Mouse (Mus musculus) cerebellum, adult 2 months (tissue): Measurements from ENCODE around the gene Yaf2. TPM values are rescaled to one million over a fixed set of nuclear protein-coding genes. Genes with fewer than 3 reads are reported as not detected.
A peak's percentile ranks its signal among the peaks of the same experiment; 100 is the strongest.
"Not testable (repeated sequence)": the region's sequence is repeated elsewhere in the genome, so short reads cannot be mapped to it uniquely, and the experiment has no call there.

Experiments
- DNase-seq, 2 experiments: peaks; one replicate each; pipeline ENCODE4 v3.0.0; 2021
- H3K27ac ChIP-seq: fragments of 200-500 bp; 2 replicates; pipeline ENCODE4 v1.5.1; 2012; ENCODE audit warnings: low read length, control low read depth, inconsistent platforms; ENCODE audit not compliant: insufficient read depth
- H3K27me3 ChIP-seq: fragments of 200-500 bp; 2 replicates; pipeline ENCODE4 v1.6.1; 2012; ENCODE audit warnings: inconsistent platforms, mild to moderate bottlenecking, low read length, moderate library complexity; ENCODE audit not compliant: control insufficient read depth, insufficient read depth
- H3K4me1 ChIP-seq: fragments of 200-500 bp; 2 replicates; pipeline ENCODE4 v1.6.1; 2011; ENCODE audit warnings: low read length; ENCODE audit not compliant: control insufficient read depth, insufficient read depth
- H3K4me3 ChIP-seq: fragments of 200-500 bp; replicated peaks from 2 replicates; pipeline ENCODE3; 2011; ENCODE audit warnings: mild to moderate bottlenecking, low read depth, low read length, control low read depth; ENCODE audit not compliant: insufficient read depth
- CTCF ChIP-seq: fragments of 200-500 bp; IDR thresholded peaks from 2 replicates; pipeline ENCODE4 v1.5.1; 2011; ENCODE audit warnings: low read depth, mild to moderate bottlenecking, control low read depth, low read length, moderate library complexity, borderline replicate concordance; ENCODE audit not compliant: insufficient read depth
- POLR2A ChIP-seq: fragments of 200-500 bp; IDR thresholded peaks from 2 replicates; pipeline ENCODE4 v1.6.1; 2011; ENCODE audit warnings: low read length, control low read depth, borderline replicate concordance; ENCODE audit not compliant: insufficient read depth
- WGBS: fragments of 180-500 bp; shearing (Covaris S2); methylation state at CpG from one replicate; pipeline ENCODE4 v1.1.7; 2018; 5-methylcytosine and 5-hydroxymethylcytosine counted together
- polyA plus RNA-seq: library from polyadenylated mRNA; depleted of rRNA; stranded (reverse); fragments of >200 nt; gene quantifications from 2 replicates; pipeline ENCODE4 v1.2.3, GENCODE M21; 2012; rRNA removed

Yaf2 gene
- polyA plus RNA-seq, 1 experiment = 95.5 TPM

GRCm38 (mm10) chr15:93262274-93262673, 74.5 kb downstream of the Yaf2 start:
- no peaks in the 10 kb centered on the region for H3K27me3 ChIP-seq
- no peak overlapping the region for H3K4me3 ChIP-seq
- peaks cover 5% of the 10 kb centered on the region for H3K4me1 ChIP-seq
- no peak overlapping the region for H3K27ac ChIP-seq
- TF ChIP-seq CTCF (no peak), POLR2A (no peak)
- no peak for DNase-seq
- 92% methylated on average over 5 of the region's 5 CpGs for WGBS

- 59% methylated on average over 8 of the region's 8 CpGs for WGBS
- no peak overlapping the region for H3K27ac ChIP-seq
- no peaks in the 10 kb centered on the region for H3K27me3 ChIP-seq
- TF ChIP-seq POLR2A (no peak), CTCF (no peak)
- H3K4me1 ChIP-seq = no peaks in the 10 kb centered on the region
- no peak for DNase-seq
- H3K4me3 ChIP-seq = no peak overlapping the region
Observed at GRCm38 (mm10) chr15:93259933-93260332, 76.8 kb downstream of the Yaf2 start.

- Histone ChIP-seq H3K4me3 (no peak overlapping the region), H3K27ac (no peak overlapping the region), H3K27me3 (no peaks in the 10 kb centered on the region), H3K4me1 (no peaks in the 10 kb centered on the region)
- 92% methylated on average over 10 of the region's 10 CpGs for WGBS
- no peak for DNase-seq
- no peak for TF ChIP-seq POLR2A
- no peak for TF ChIP-seq CTCF
Observed at GRCm38 (mm10) chr15:93255295-93255694, 81.4 kb downstream of the Yaf2 start.

- DNase-seq = no peak
- H3K27ac ChIP-seq = no peak overlapping the region
- no peak overlapping the region for H3K4me3 ChIP-seq
- H3K4me1 ChIP-seq = peaks cover 4% of the 10 kb centered on the region
- TF ChIP-seq POLR2A (no peak), CTCF (no peak)
- H3K27me3 ChIP-seq = no peaks in the 10 kb centered on the region
- WGBS = 84% methylated on average over 8 of the region's 8 CpGs
Observed at GRCm38 (mm10) chr15:93253172-93253571, 83.6 kb downstream of the Yaf2 start.

GRCm38 (mm10) chr15:93252396-93252795, 84.3 kb downstream of the Yaf2 start:
- Histone ChIP-seq H3K4me3 (no peak overlapping the region), H3K4me1 (peaks cover 4% of the 10 kb centered on the region), H3K27ac (no peak overlapping the region), H3K27me3 (no peaks in the 10 kb centered on the region)
- no peak for DNase-seq
- 95% methylated on average over 6 of the region's 6 CpGs for WGBS
- TF ChIP-seq POLR2A (no peak), CTCF (no peak)

- TF ChIP-seq CTCF (peak; percentile 16; the same call in 1 of the 2 replicates), POLR2A (no peak)
- Histone ChIP-seq H3K27ac (no peak overlapping the region), H3K4me1 (peaks cover 4% of the 10 kb centered on the region), H3K4me3 (no peak overlapping the region), H3K27me3 (no peaks in the 10 kb centered on the region)
- WGBS = 58% methylated on average over 13 of the region's 13 CpGs
- DNase-seq = peak in 1 of 2 experiments; percentile 12
Observed at GRCm38 (mm10) chr15:93251553-93252250, 85.0 kb downstream of the Yaf2 start.

- Histone ChIP-seq H3K27me3 (no peaks in the 10 kb centered on the region), H3K4me1 (no peaks in the 10 kb centered on the region), H3K4me3 (no peak overlapping the region), H3K27ac (no peak overlapping the region)
- TF ChIP-seq CTCF (no peak), POLR2A (no peak)
- DNase-seq = no peak
- 53% methylated on average over 10 of the region's 10 CpGs for WGBS
Observed at GRCm38 (mm10) chr15:93243202-93243601, 93.5 kb downstream of the Yaf2 start.

GRCm38 (mm10) chr15:93236456-93236855, 100.3 kb downstream of the Yaf2 start:
- DNase-seq, H3K27me3 ChIP-seq, H3K4me3 ChIP-seq, H3K27ac ChIP-seq, H3K4me1 ChIP-seq: not testable (repeated sequence)
- WGBS = 90% methylated on average over 10 of the region's 10 CpGs

Other genes starting within 250 kb of the Yaf2 start
- 9.1 and 9.3 TPM in 2 replicates for gene Gxylt1, start 61.8 kb downstream of the Yaf2 start, polyA plus RNA-seq
- gene Zcrb1, start 61.4 kb upstream of the Yaf2 start, polyA plus RNA-seq = 137 and 157 TPM in 2 replicates
- 27.2 and 28.1 TPM in 2 replicates for gene Pphln1, start 61.4 kb upstream of the Yaf2 start, polyA plus RNA-seq